Mouse (Mus musculus) regulatory T cell (primary cell): ENCODE measurements around the gene Dlg3.

ENCODE experiments used
- in situ Hi-C: fragments of 300-600 bp; cut with MboI, MseI; formaldehyde crosslinking; loops from one replicate; pipeline ENCODE4 v1.15.1; 2025; ENCODE audit warnings: high pct_unique_total_duplicates

The Dlg3 gene

GRCm38 (mm10) chrX:100797370-100797769 lies 29.8 kb downstream of the Dlg3 start:
- in situ Hi-C loops: no loop called here

- in situ Hi-C loops: no loop called here
These were observed 30.5 kb downstream of the Dlg3 start for GRCm38 (mm10) chrX:100797851-100798527.

- in situ Hi-C loops: loop anchor here (5.0 kb wide), 1 partner anchor 87 kb away; no protein-coding TSS in a partner anchor
These were observed 33.1 kb downstream of the Dlg3 start for GRCm38 (mm10) chrX:100800643-100801042.

- in situ Hi-C loops: loop anchor here (5.0 kb wide), 1 partner anchor 85 kb away; no protein-coding TSS in a partner anchor
These were observed 34.5 kb downstream of the Dlg3 start for GRCm38 (mm10) chrX:100802034-100802433.

- in situ Hi-C loops: no loop called here
These were observed 43.6 kb downstream of the Dlg3 start for GRCm38 (mm10) chrX:100811129-100811528.

GRCm38 (mm10) chrX:100814139-100814538 lies 46.6 kb downstream of the Dlg3 start:
- in situ Hi-C loops: no loop called here

GRCm38 (mm10) chrX:100815766-100816165 lies 48.2 kb downstream of the Dlg3 start:
- in situ Hi-C loops: no loop called here

- in situ Hi-C loops: no loop called here
These were observed 51.2 kb downstream of the Dlg3 start for GRCm38 (mm10) chrX:100818681-100819080.

GRCm38 (mm10) chrX:100821149-100821548 lies 53.6 kb downstream of the Dlg3 start:
- in situ Hi-C loops: no loop called here

- in situ Hi-C loops: no loop called here
These were observed 58.0 kb downstream of the Dlg3 start for GRCm38 (mm10) chrX:100825557-100825956.

- in situ Hi-C loops: no loop called here
These were observed 65.3 kb downstream of the Dlg3 start for GRCm38 (mm10) chrX:100832806-100833205.

- in situ Hi-C loops: no loop called here
These were observed 71.7 kb downstream of the Dlg3 start for GRCm38 (mm10) chrX:100839211-100839610.
